Mouse (Mus musculus) gonadal fat pad, adult 2 months (tissue): ENCODE data around the gene Gm28043. TPM values are rescaled to one million over a fixed set of nuclear protein-coding genes. Genes with fewer than 3 reads are reported as not detected.
"Not testable (repeated sequence)": the region's sequence is repeated elsewhere in the genome, so short reads cannot be mapped to it uniquely, and the experiment has no call there.

ENCODE experiments used
- DNase-seq: peaks from one replicate; pipeline ENCODE4 v3.0.0-alpha.2; 2012; ENCODE audit warnings: low read depth
- polyA plus RNA-seq: library from polyadenylated mRNA; depleted of rRNA; stranded (reverse); fragments of >200 nt; gene quantifications from 2 replicates; pipeline ENCODE4 v1.2.3, GENCODE M21; 2012; rRNA removed

Gene Gm28043
- 0.99 and 1.8 TPM in 2 replicates for polyA plus RNA-seq

DNA sequence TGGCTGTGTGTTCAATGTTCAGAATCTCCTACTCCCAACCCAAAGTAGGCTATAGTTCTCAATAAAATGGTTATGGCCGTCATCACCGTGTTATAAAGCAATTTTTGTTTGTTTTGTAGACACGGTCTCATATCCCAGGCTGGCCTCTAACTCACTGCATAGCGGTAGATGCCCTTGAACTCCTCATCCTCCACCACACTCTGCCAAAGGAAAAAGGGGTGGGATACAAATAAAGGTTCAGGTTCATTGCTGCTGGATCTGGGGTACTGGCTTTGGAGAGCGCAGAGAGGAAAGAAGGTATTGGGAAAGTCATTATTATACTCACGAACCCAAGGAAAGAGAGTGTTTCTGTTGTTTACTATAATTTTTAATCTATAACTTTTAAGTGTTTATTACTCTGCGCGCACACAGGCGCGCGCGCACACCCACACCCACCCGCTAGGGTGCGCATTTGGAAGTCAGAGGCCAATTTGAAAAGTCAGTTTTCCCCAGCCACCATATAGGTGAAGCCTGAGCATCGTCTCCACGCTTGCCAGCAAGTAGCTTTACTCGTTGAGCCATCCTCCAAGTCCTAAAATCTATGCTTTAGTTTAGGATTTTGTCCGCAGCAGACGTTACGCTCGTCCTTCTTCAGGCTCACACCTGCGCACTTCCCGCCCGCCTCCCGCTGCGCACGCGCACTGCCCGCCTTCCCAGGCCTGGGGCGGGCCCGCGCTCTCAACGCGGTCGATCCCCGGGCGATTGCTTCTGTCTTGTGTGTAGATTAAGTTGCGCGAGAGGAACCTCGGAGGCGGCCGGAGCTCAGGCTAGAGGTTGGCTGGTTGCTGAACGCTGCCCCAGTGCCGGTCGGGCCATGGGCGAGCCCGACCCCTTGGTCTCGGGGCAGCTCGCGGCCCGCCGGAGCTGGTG, at the start of gene Gm28043, which contains the start of gene Rnf8:
TSS of gene Gm28043 (plus strand) at position 762 of the 909 bp plus-strand sequence.
TSS of gene Rnf8 (plus strand) at position 676 of the 909 bp plus-strand sequence.
- peak; percentile 42 for DNase-seq

DNA sequence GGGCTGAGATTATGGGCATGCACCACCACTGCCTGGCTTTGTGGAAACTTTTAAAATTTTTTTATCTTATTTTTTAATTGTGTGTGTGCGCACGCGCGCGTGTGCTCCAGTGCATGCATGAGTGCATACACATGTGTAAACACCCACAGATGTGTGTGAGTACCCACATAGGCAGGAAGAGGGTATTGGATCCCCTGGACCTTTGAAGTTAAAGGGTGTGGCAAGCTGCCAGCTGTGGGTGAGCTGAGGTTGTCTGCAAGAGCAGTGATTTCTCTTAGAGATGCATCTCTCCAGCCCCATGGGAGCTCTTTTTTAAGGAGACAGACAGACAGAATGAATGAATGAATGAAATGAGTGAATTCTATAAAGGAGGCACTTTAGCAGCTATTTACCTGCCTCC, 49.2 kb upstream of the Gm28043 start:
- DNase-seq, result no peak

DNA sequence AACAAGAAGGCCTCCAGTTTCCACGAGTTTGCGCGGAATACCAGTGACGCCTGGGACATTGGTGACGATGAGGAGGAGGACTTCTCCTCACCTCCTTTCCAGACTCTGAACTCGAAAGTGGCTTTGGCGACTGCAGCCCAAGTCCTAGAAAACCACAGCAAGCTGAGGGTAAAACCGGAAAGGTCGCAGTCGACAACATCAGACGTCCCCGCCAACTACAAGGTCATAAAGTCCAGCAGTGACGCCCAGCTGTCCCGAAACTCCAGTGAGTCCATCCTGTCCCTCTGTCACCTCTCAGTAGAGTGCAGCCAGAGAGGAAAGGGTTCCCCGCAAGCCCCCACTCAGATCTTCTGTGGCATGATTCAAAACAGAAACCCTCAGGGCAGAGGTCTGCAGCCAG, 46.2 kb upstream of the Gm28043 start:
- no peak for DNase-seq

DNA sequence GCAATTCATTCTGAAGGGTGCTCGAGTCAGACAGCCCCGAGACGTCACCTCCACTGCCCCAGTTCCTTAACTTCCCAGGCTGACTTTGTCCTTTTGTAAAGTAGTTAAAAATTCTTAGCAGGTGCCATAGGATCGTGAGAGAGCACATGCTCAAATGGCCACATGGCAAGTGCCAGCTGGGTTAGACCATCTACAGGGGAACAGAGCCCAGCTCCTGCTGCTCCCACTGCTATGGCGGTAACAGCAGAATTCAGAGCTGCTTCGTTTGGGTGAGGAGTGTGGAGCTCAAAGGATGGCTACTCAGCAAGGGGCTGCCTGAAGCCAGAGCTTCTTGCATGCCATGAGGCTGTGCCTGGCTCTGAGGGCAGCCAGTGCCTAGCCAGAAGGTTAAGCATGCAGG, 44.8 kb upstream of the Gm28043 start:
- no peak for DNase-seq

DNA sequence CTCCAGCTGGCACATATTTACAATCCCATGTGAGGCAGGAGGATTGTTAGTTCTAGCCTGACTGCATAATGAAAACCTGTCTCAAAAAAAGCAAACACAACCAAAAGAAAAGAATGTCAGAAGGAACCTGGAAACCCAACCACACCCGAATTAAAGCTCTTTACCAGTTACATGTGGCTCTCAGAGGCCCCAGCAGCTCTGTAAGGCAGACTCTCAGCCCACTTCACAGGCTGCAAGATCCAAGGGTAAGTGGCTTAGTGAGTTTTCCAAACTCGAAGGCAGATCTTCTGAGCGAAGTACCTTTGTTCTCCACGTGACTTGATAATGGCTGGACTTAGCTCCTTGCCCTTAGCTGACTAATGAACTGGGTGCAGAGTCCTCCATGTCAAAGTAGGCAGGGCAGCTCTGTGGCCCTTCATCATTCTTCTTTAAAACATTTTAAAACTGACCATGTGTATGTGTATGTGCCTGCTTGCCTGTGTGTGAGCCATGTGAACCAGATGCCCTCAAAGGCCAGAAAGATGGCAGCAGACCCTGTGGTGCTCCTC, 35.0 kb upstream of the Gm28043 start:
- no peak for DNase-seq

DNA sequence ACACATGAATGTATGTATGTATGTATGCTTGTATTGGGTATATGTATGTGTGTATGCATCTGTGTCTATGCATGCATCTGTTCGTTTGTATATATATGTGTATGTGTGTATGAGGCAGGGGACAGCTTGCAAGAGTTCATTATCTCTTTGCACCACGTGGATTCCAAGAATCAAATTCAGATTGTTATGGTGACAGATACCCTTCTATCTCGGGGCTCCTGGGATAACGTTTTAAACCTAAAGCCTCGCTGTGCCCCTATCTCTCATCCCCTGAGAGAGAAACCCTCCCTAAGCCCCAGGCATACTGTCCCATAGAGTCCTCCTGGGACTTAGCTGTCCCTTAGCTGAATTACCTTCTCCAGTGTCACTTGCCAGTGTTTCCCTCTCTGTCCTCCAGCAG, 31.1 kb upstream of the Gm28043 start:
- DNase-seq, result no peak

DNA sequence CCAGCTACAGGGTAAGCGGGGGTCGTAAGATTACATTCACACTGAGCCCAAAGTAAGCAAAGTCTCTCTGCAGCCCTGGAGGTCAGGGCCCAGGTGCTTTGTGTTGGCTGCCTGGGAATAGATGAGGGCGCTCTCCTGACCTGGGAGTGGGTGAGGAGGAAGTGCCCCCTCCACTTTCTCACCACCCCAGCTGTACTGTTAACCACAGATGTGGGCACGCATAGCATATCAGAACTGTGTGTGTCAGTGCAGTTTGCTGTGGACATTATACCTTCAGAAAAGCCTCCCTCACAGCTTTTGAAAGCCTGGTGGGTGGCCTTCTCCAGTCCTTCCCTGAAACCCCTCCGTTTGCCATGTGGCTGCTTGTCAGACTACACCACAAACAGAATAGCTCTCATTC, 30.4 kb upstream of the Gm28043 start:
- DNase-seq, result no peak

DNA sequence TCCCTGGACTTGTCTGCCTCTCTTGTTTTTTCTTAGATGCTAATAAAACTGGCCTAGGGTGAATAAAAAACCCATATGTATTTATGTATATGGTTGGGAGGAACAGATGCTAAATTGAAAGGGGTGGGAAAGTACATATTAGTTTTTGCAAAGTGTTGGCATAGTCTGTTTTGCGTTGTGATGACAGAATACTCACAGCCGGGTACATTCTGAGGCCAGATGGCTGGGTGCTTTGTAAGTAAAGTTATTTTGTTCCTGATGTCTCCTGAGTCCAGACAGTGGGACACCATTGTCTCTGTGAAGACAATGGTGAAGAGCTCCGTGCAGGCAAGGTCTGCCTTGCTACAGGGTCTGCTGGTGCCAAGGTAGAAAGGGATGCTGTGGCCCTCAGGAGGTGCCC, 29.9 kb upstream of the Gm28043 start:
- DNase-seq, result no peak

DNA sequence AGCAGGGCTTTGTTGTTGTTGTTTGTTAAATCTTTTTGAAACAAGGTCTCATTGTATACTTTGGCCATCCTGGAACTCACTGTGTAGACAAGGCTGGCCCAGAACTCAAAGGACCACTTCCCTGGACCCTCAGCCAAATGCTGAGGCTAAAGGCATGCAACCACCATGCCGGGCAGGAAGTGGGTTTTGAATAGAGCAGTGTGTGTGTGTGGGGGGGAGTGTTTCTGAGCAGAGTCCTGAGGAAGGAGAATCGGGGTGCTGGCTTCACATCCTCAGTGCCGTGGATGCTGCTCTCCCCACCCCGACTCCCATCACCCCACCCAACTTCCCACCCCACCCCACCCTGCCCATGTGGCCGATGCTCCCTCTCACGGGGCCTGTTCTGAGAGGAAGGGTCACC, 29.2 kb upstream of the Gm28043 start:
- no peak for DNase-seq

DNA sequence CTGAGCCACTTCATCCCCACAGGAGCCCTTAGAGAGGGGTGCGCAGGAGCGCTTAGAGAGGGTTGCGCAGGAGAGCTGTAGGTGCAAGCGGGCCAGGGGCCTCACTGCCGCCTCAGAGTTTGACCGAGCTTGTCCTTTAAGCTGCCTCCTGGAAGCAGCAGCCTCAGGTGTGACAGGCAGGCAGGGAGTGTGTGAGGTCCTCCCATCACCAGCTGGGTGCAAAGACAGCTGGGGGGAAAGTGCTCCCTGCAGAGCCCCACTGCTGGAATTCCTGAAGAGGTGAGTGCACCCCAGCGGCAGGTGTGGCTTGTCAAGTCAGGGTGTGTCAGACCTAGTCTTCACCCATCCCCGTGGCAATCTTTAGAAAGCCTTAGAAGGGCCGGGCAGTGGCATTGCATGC, 27.8 kb upstream of the Gm28043 start:
- DNase-seq, result no peak

DNA sequence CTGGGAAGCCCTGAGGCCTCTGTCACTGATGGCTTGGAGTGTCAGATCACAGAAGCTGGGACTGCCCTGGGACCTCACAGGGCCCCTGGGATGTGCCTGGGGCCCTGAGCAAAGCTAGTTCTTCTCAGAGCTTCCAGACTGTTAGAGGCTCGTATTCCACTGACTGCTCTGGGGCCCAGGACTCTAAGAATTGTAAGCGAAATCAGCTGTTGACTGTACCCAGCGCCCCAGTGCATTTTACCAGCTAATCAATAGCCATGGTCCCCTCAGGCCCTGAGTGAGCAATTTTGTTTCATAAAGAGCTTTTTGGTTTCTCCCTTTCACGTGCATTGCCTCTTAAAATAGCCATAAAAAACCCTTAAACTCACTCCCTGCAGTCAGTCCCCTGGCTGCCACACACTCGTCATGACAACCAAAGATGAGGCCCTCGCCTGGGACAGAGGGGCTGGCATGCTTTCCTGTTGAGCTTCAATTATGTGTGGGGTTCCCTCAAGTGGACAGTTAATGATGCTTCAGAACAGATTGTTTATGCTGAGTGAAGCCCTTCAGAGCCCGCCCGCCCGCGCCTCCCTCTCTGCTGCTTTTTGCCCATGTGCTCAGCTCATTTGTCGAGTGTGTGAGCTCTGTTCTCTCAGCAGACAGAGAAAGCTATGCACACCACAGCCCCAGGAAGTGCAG, 25.3 kb upstream of the Gm28043 start:
- DNase-seq, result no peak

DNA sequence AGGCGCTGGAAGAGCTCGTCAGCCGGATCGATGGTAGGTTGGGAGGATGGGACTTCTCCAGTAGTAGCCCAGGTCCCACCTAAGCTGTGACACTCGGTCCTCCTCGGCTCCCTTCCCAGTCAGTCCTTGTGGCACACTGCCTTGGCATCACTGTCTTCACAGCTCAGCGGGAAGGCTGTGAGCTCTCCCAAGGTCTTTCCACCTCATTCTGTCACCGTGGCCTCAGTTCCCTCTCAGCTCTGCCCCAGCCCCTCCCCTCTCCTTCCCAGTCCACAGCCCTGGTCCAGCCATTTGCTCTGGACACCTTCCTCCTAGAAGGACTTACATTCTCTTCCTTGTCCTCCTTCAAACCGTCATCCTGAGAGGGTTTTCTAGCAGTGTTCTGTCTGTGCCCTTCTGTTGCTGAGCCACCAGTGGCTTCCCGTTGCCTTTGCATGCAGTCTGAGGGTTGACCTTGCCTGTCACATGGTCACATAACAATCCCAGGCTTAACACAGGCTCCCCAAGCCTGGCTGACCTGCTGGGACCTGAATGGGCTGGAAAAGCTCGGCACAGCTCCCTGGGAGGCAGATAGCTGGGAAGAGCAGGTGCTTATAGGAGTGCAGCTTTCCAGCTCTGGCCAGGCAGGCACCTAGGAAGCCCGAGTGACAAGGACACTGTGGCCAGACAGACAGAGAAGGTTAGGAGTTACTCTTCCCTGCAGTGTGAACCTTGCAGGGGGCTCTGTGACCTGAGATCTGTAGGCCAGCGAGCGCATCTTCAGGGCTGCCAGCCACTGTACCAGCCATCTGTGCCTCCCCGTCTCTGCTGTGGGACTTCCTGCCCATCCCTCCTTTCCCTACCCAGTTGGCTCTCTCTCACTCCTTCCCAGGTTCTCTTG, 18.5 kb upstream of the Gm28043 start:
- no peak for DNase-seq

DNA sequence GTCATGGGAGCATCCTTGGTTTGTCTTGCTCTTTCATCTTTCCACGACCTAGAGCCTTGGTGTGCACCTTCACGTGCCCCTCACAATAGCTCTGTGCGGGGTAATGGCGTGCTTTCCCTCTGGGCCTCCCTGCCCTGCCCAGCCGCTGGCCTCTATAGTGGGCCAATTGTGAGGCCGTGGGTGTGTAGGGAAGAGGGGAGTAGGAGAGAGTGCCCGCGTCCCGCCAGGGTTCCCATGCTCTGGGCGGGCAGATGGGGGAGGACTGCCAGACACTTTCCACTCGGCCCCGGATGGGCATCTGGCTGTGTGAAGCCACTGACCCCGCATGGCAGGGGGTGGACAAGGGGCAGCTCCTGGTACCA, 17.9 kb upstream of the Gm28043 start:
- DNase-seq, result no peak

DNA sequence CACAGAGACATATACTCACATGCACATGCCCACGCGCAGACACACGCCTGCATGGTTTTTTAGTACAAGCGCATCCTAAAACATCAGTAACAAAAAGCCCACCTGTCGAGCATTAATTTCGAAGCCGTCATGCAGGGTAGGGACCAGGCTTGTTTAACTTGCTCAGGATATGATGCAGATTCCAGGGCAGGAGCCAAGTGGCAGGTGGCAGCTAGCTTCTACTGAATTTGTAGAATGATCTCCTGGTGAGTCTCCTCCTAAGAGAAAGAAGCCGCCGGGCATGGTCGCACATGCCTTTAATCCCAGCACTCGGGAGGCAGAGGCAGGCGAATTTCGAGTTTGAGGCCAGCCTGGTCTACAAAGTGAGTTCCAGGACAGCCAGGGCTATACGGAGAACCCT, 15.6 kb upstream of the Gm28043 start:
- no peak for DNase-seq

DNA sequence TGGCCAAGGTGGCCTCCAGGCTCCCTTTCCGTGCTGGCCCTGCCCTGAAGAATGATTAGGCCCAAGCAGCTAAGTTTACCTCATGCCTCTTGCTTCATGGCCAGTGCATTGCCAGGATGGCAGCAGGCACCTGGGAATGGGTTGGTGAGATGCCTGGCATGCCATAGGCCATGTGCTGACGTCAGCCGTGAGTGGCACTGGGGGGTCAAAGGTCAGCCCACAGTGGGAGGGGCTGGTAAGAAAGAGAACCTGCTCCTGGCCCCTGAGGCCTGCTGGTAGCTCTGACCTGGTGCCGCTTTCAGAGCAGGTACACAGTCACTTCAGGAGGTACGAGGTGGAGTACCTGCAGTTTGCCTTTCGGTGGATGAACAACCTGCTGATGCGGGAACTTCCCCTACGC, 15.1 kb upstream of the Gm28043 start:
- no peak for DNase-seq

DNA sequence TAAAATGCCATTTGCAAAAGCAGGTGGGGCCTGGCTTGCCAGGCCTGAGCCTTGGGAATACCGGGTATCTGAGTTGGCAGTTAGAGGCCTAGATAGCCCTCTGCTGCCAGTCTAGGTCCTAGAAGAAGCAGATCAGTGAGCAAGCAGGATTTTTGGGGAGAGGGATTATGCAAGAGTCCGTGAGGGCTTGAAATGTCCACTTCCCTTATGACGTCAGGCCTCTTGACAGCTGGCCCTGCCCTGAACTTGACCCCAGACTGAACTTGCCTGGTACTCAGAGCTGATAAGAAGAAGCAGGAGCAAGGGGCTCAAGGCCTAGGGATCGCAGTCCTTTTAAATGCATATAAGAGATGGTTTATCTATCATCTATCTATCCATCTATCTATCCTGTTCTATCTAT, 13.3 kb upstream of the Gm28043 start:
- no peak for DNase-seq

DNA sequence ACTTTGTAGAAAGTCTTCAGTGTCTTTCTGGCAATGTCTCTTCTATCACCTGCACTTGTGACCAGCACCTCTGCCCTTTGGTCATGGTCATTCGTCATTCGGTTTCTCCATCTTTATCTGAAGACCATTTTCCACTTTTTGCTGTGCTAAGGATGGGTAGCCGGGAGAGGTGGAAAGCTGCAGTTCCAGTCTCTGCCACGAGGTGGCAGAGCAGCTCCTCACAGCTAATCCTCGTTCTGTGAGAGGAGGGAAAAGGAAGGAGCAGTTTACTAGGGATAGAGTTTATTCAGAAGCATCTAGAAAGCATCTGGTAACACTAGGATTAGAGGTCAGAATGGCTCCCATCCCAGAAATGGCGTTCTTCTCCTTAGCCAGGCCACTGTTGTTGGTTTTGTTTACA, 11.4 kb upstream of the Gm28043 start:
- DNase-seq, result no peak

DNA sequence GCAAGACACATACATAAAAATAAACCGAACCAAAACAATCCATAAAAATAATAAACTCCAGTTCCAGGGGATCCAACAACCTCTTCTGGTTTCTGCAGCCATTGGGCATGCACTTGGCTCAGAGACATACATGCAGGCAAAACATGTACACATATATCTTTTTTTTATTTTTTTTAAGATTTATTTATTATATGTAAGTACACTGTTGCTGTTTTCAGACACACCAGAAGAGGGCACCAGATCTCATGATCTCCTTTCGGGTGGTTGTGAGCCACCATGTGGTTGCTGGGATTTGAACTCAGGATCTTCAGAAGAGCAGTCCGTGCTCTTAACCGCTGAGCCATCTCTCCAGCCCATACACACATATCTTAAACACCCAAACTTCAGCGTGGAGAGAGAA, 1.2 kb upstream of the Gm28043 start:
- not testable (repeated sequence) for DNase-seq

DNA sequence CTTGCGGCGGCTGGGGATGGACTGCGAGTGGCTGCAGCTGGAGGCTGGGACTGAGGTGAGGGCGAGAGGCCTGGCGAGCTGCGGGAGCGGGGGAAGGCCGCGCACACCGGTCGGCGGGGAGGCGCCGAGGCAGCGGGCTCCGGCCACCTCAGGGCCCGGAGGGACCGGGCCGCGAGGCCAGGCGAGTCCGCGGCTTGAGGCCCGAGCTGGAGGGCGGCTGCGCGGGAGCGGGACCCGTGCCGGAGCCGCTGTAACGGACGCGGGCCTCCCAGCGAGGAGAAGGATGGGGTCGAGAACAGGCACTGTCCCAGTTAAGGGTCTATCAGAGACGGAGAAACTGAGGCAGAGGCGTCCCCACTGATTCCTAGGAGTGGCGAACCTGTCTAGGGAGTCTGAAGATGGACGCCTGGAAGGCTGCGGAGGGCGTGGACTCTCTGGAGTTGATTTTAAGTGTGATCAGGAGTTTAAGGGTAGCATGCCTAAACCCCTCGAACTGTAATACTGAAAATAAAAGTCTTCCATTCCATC, 412 bp downstream of the Gm28043 start:
- no peak for DNase-seq

DNA sequence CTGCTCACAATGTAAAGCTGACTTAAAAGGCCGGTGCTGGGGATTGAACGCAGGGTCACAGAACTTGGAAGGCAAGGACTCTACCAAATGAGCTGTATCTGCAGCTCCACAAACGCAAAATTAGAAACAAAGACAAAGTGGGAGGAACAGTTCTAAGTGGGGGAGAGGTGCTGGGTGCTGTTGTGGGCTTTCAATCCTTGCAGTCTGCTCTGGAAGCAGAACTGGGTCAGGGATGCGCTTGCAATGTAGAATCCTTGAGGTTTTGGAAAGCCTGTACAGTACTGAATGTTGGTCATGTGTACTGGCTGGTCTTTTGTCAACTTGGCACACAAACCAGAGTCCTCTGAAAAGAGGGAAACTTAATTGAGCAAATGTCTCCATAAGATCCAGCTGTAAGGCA, 940 bp downstream of the Gm28043 start:
- no peak for DNase-seq

DNA sequence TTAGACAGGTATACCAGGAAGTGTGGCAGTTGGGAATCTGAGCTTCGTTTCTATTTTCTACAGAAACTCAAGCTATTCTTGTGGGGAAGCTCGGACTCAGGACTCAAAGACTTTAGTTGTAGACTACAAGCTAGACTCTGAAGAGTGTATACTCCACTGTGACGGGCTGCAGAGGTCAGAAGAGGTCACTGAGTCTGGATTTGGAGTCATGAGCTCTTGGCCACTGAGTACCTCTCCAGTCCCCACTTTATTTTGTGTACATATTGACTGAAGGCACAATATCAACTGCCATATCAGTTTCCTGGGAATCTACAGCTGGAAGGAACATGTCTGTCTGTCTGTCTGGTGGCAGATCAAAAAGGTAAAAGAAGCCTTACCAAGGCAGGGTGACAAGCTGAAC, 4.6 kb downstream of the Gm28043 start:
- DNase-seq, result no peak

DNA sequence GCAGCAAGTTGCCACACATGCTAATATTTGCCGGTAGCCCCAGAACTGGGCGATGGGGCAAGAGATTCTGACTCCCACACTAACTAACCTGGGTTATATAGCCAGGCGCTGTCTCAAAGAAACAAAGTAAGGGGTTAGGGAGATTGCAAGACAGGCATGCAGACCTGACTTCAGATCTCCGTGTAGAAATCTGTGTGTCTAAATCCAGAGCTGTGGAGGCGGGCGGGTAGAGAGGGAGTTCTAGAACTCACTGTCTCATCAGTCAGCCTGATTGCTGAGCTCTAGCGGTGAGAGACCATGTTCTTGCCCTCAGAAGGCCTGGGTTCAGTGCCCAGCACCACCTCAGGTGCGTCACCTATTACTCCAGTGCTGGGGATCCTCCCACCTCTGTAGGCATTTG, 8.8 kb downstream of the Gm28043 start:
- DNase-seq, result no peak
